Mouse (Mus musculus) kidney, adult 2 months (tissue): Measurements from ENCODE around the gene Tm9sf4. TPM values are rescaled to one million over a fixed set of nuclear protein-coding genes. Genes with fewer than 3 reads are reported as not detected.
A peak's percentile ranks its signal among the peaks of the same experiment; 100 is the strongest.

Experiments
- DNase-seq: peaks from one replicate; pipeline ENCODE4 v3.0.0; 2021
- H3K27ac ChIP-seq: fragments of 200-500 bp; 2 replicates; pipeline ENCODE4 v1.5.1; 2012; ENCODE audit warnings: low read depth, low read length, control low read depth, inconsistent platforms; ENCODE audit not compliant: insufficient read depth
- H3K27me3 ChIP-seq: fragments of 200-500 bp; replicated peaks from 2 replicates; pipeline ENCODE4 v1.6.1; 2012; ENCODE audit warnings: mild to moderate bottlenecking, moderate library complexity, low read length, inconsistent platforms; ENCODE audit not compliant: control insufficient read depth, insufficient read depth
- H3K36me3 ChIP-seq: fragments of 200-500 bp; 2 replicates; pipeline ENCODE4 v1.6.1; 2012; ENCODE audit warnings: mild to moderate bottlenecking, moderate library complexity, low read length, inconsistent platforms; ENCODE audit not compliant: control insufficient read depth, insufficient read depth
- H3K4me1 ChIP-seq: fragments of 200-500 bp; 2 replicates; pipeline ENCODE4 v1.6.1; 2011; ENCODE audit warnings: low read length; ENCODE audit not compliant: control insufficient read depth, insufficient read depth
- H3K4me3 ChIP-seq: fragments of 200-500 bp; 2 replicates; pipeline ENCODE4 v1.5.1; 2011; ENCODE audit warnings: mild to moderate bottlenecking, low read depth, low read length, control low read depth; ENCODE audit not compliant: insufficient read depth
- CTCF ChIP-seq: fragments of 200-500 bp; conservative IDR thresholded peaks from 2 replicates; pipeline ENCODE4 v1.5.1; 2011; ENCODE audit warnings: low read depth, mild to moderate bottlenecking, control low read depth, low read length, moderate library complexity, mixed read lengths; ENCODE audit not compliant: insufficient read depth, insufficient read length
- POLR2A ChIP-seq: fragments of 200-500 bp; IDR thresholded peaks from one replicate; pipeline ENCODE4 v1.6.1; 2011; ENCODE audit warnings: low read depth, low read length, control low read depth
- WGBS: fragments of 180-500 bp; shearing (Covaris S2); methylation state at CpG from one replicate; pipeline ENCODE4 v1.1.7; 2018; 5-methylcytosine and 5-hydroxymethylcytosine counted together
- polyA plus RNA-seq: library from polyadenylated mRNA; depleted of rRNA; stranded (reverse); fragments of >200 nt; gene quantifications from 2 replicates; pipeline ENCODE4 v1.2.3, GENCODE M21; 2012

The Tm9sf4 gene
- polyA plus RNA-seq, 1 experiment, result 46.0 TPM

GRCm38 (mm10) chr2:153175995-153176570 lies 15.0 kb downstream of the Tm9sf4 start:
- no peak overlapping the region for H3K27ac ChIP-seq
- WGBS, result 30% methylated on average over 8 of the region's 8 CpGs
- peaks cover 19% of the 10 kb centered on the region; the same call in 1 of the 2 replicates for H3K4me1 ChIP-seq
- no peak overlapping the region for H3K4me3 ChIP-seq
- TF ChIP-seq POLR2A (no peak), CTCF (no peak)
- no peaks in the 10 kb centered on the region for H3K27me3 ChIP-seq
- DNase-seq, result no peak
- no peaks in the 10 kb centered on the region for H3K36me3 ChIP-seq

DNA sequence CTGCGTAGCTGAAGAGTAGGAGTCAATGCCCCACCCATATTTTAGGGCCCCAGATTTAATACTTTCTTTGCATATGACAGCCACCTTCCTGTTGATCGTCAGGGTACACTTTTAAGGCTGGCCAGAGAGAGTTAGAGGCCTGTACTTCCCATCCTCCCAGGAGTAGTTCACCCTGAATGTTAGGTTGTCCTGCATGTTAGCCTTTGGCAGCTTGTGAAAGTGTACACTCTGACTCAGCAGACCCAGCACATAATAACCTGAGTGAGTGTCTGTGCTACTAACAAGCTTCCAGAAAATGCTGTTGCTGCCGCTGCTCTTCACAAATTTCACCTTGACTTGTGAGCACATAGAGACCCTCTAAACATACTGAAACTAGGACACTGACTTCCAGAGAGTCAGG lies 16.1 kb downstream of the Tm9sf4 start:
- 63% methylated on average over 3 of the region's 3 CpGs for WGBS
- no peak for TF ChIP-seq CTCF
- TF ChIP-seq POLR2A, result no peak

GRCm38 (mm10) chr2:153179126-153179860 lies 18.2 kb downstream of the Tm9sf4 start:
- Histone ChIP-seq H3K4me3 (no peak overlapping the region), H3K27ac (no peak overlapping the region), H3K36me3 (no peaks in the 10 kb centered on the region), H3K27me3 (no peaks in the 10 kb centered on the region), H3K4me1 (peaks cover 11% of the 10 kb centered on the region; the same call in 1 of the 2 replicates)
- 48% methylated on average over 10 of the region's 10 CpGs for WGBS
- DNase-seq, result peak; percentile 74
- TF ChIP-seq CTCF, result no peak
- no peak for TF ChIP-seq POLR2A

More for the DNA sequence above, 16.1 kb downstream of the Tm9sf4 start:
- H3K36me3 ChIP-seq, result no peaks in the 10 kb centered on the region
- peak; percentile 46 for DNase-seq
- no peaks in the 10 kb centered on the region for H3K27me3 ChIP-seq
- peaks cover 11% of the 10 kb centered on the region; the same call in 1 of the 2 replicates for H3K4me1 ChIP-seq
- H3K4me3 ChIP-seq, result no peak overlapping the region
- no peak overlapping the region; the same call in 1 of the 2 replicates for H3K27ac ChIP-seq

- DNase-seq, result no peak
- TF ChIP-seq CTCF (no peak), POLR2A (no peak)
- Histone ChIP-seq H3K27ac (no peak overlapping the region), H3K27me3 (no peaks in the 10 kb centered on the region), H3K36me3 (no peaks in the 10 kb centered on the region), H3K4me1 (peaks cover 11% of the 10 kb centered on the region; the same call in 1 of the 2 replicates), H3K4me3 (no peak overlapping the region)
- WGBS, result 73% methylated on average over 3 of the region's 3 CpGs
Observed at GRCm38 (mm10) chr2:153179961-153180360, 18.9 kb downstream of the Tm9sf4 start.

- DNase-seq, result no peak
- TF ChIP-seq CTCF (no peak), POLR2A (no peak)
- Histone ChIP-seq H3K4me1 (no peaks in the 10 kb centered on the region), H3K4me3 (no peak overlapping the region), H3K27me3 (no peaks in the 10 kb centered on the region), H3K27ac (no peak overlapping the region), H3K36me3 (no peaks in the 10 kb centered on the region; the same call in 1 of the 2 replicates)
- 52% methylated on average over 2 of the region's 2 CpGs for WGBS
Observed at GRCm38 (mm10) chr2:153186176-153186591, 25.1 kb downstream of the Tm9sf4 start.

GRCm38 (mm10) chr2:153187848-153188247 lies 26.7 kb downstream of the Tm9sf4 start:
- no peaks in the 10 kb centered on the region; the same call in 1 of the 2 replicates for H3K36me3 ChIP-seq
- no peaks in the 10 kb centered on the region for H3K4me1 ChIP-seq
- no peak overlapping the region for H3K4me3 ChIP-seq
- no peak overlapping the region for H3K27ac ChIP-seq
- DNase-seq, result no peak
- TF ChIP-seq POLR2A (no peak), CTCF (no peak)
- WGBS, result 80% methylated on average over 2 of the region's 2 CpGs
- no peaks in the 10 kb centered on the region for H3K27me3 ChIP-seq

DNA sequence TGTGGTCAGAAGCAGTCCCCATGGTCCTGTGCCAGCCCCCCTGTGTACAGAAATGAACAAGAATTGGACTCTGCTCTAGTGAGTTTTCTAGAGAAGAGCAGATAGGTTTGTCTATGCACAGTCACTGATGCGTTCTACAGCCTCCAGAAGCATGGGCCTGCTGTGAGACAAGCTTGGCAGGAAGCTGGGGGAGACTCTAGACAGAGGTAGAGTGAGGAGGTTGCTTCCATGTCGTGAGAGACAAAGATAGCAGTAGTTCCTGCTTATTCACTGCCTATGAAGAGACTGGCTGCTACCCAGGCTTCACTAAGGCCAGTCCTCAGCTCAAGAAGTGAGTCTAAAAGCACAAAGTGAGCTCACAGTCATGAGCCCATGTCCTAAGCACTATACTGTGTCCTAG lies 30.1 kb downstream of the Tm9sf4 start:
- WGBS, result 77% methylated on average over 2 of the region's 2 CpGs
- Histone ChIP-seq H3K27ac (no peak overlapping the region), H3K4me1 (no peaks in the 10 kb centered on the region), H3K4me3 (no peak overlapping the region), H3K36me3 (no peaks in the 10 kb centered on the region; the same call in 1 of the 2 replicates), H3K27me3 (no peaks in the 10 kb centered on the region)
- no peak for DNase-seq
- TF ChIP-seq CTCF (no peak), POLR2A (no peak)
